Mouse (Mus musculus) intestine, embryonic 15.5 days (tissue): ENCODE measurements around the gene Nmnat3. TPM values are rescaled to one million over a fixed set of nuclear protein-coding genes. Genes with fewer than 3 reads are reported as not detected.
"Not testable (repeated sequence)": the region's sequence is repeated elsewhere in the genome, so short reads cannot be mapped to it uniquely, and the experiment has no call there.

ENCODE experiments used
- ATAC-seq: fragments of 200-750 bp; cut with Nextera tagmentation; 2 replicates; pipeline ENCODE4 v1.8.0; 2017; ENCODE audit warnings: moderate TSS enrichment, moderate library complexity
- H3K27ac ChIP-seq: fragments of 300-500 bp; sonication (generic); 2 replicates; pipeline ENCODE4 v1.5.1; 2015; ENCODE audit warnings: mild to moderate bottlenecking, inconsistent platforms
- H3K27me3 ChIP-seq: fragments of 300-500 bp; sonication (generic); replicated peaks from 2 replicates; pipeline ENCODE4 v1.6.1; 2015; ENCODE audit warnings: inconsistent platforms
- H3K36me3 ChIP-seq: fragments of 300-500 bp; sonication (generic); 2 replicates; pipeline ENCODE4 v1.6.1; 2015; ENCODE audit warnings: inconsistent platforms
- H3K4me1 ChIP-seq: fragments of 300-500 bp; sonication (generic); replicated peaks from 2 replicates; pipeline ENCODE4 v1.6.1; 2015; ENCODE audit warnings: inconsistent platforms
- H3K4me2 ChIP-seq: fragments of 300-500 bp; sonication (generic); replicated peaks from 2 replicates; pipeline ENCODE4 v1.6.1; 2015; ENCODE audit warnings: mild to moderate bottlenecking, inconsistent platforms
- H3K4me3 ChIP-seq: fragments of 300-500 bp; sonication (generic); replicated peaks from 2 replicates; pipeline ENCODE4 v1.5.1; 2015; ENCODE audit warnings: inconsistent platforms
- H3K9ac ChIP-seq: fragments of 300-500 bp; sonication (generic); 2 replicates; pipeline ENCODE4 v1.6.1; 2015; ENCODE audit warnings: inconsistent platforms
- H3K9me3 ChIP-seq: fragments of 300-500 bp; sonication (generic); 2 replicates; pipeline ENCODE4 v1.6.1; 2016; ENCODE audit warnings: inconsistent platforms
- WGBS: fragments of 180-500 bp; shearing (Covaris S2); methylation state at CpG from one replicate; pipeline ENCODE4 v1.1.7; 2015; 5-methylcytosine and 5-hydroxymethylcytosine counted together
- polyA plus RNA-seq: library from polyadenylated mRNA; unstranded; fragments of >200 nt; fragmentation: Nextera tagmentation; extraction: Ambion mirVana; gene quantifications from 2 replicates; pipeline ENCODE4 v1.2.1, GENCODE M21; 2015

The Nmnat3 gene
- polyA plus RNA-seq = 15.1 and 17.4 TPM in 2 replicates

GRCm38 (mm10) chr9:98287135-98287534 lies at the start of gene Nmnat3:
Nmnat3 (plus strand) TSS chr9:98287435.
- not testable (repeated sequence) for H3K4me2 ChIP-seq, H3K27ac ChIP-seq, H3K9me3 ChIP-seq, H3K4me1 ChIP-seq, H3K4me3 ChIP-seq, H3K9ac ChIP-seq, H3K36me3 ChIP-seq, ATAC-seq, H3K27me3 ChIP-seq
- 78% methylated on average over 6 of the region's 6 CpGs for WGBS

DNA sequence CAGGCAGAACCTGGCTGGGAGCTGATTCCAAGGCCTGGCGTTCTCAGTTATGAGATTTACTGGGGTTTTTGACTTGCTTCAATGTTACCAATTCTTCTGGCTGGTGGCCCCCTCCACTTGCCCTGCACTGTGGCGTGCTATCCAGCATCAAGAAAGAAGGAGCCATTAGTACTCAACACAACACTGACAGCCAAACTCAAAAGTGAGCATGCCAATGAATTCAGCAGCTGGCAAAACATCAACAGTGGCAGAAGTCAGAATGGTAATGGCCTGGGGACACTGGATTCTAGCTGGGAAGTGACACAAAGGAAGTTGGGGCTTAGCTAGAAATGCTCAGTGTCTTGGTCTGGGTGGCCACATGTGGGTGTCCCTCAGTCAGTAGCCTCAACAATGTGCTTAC lies 43.8 kb upstream of the Nmnat3 start:
- ATAC-seq = no peak
- H3K4me1 ChIP-seq = no peaks in the 10 kb centered on the region
- no peak overlapping the region for H3K9ac ChIP-seq
- H3K4me2 ChIP-seq = no peak overlapping the region
- H3K27ac ChIP-seq = no peak overlapping the region
- no peaks in the 10 kb centered on the region for H3K36me3 ChIP-seq
- H3K4me3 ChIP-seq = no peak overlapping the region
- WGBS = 81% methylated on average over 2 of the region's 2 CpGs
- no peaks in the 10 kb centered on the region for H3K9me3 ChIP-seq
- H3K27me3 ChIP-seq = no peaks in the 10 kb centered on the region

- ATAC-seq = no peak
- 57% methylated on average over 2 of the region's 2 CpGs for WGBS
- no peak overlapping the region for H3K4me2 ChIP-seq
These were observed 43.0 kb upstream of the Nmnat3 start for GRCm38 (mm10) chr9:98244223-98244622.

DNA sequence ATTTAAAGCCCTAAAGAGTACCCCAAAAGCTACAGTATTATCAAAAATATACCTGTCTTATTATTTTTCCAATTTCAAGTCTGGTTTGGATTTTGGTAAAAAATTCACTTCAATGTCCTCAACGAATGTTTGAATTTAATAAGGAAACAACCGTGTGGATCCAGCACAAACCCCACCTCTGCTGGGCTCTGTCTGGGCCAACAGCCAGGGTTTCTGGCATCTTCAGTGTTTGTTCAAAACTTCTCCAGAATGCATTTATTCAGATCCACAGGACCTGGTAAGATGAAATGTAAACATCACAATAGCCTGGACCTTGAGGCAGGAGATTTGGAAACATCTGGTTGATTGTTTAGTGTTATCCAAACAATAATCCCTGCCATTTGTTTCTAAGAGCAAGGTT lies 42.0 kb upstream of the Nmnat3 start:
- WGBS = 77% methylated on average over 2 of the region's 2 CpGs
- Histone ChIP-seq H3K9me3 (no peaks in the 10 kb centered on the region), H3K4me3 (no peak overlapping the region), H3K9ac (no peak overlapping the region), H3K27me3 (no peaks in the 10 kb centered on the region), H3K27ac (no peak overlapping the region), H3K4me2 (no peak overlapping the region), H3K4me1 (no peaks in the 10 kb centered on the region), H3K36me3 (no peaks in the 10 kb centered on the region)
- ATAC-seq = no peak

More at GRCm38 (mm10) chr9:98244223-98244622, 43.0 kb upstream of the Nmnat3 start:
- Histone ChIP-seq H3K4me3 (no peak overlapping the region), H3K9ac (no peak overlapping the region), H3K4me1 (no peaks in the 10 kb centered on the region), H3K9me3 (no peaks in the 10 kb centered on the region), H3K36me3 (no peaks in the 10 kb centered on the region), H3K27me3 (no peaks in the 10 kb centered on the region), H3K27ac (no peak overlapping the region)

GRCm38 (mm10) chr9:98246351-98246750 lies 40.9 kb upstream of the Nmnat3 start:
- Histone ChIP-seq H3K36me3 (no peaks in the 10 kb centered on the region), H3K4me1 (no peaks in the 10 kb centered on the region), H3K9ac (no peak overlapping the region), H3K27me3 (no peaks in the 10 kb centered on the region), H3K4me2 (no peak overlapping the region), H3K4me3 (no peak overlapping the region), H3K9me3 (no peaks in the 10 kb centered on the region), H3K27ac (no peak overlapping the region)
- WGBS = 68% methylated on average over 1 of the region's 1 CpGs
- ATAC-seq = no peak

DNA sequence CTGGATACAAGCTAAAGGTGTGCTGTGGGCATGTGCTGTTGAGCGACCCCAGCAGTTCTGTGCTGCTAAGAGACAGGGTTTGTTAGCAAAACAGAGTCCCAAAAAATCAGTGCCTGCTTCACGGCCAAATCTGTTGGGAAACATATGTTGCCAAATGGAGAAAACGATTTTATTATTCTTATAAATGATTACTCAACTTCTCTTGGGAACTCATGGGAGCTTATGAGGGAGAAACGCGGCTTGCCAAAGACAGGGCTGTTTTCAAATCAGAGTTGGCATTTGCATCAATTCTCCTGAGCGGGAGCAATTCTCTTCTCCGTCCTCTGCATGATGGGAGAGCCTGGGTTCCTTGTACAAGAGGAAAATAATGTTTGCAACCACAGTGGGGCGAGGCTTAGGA lies 27.0 kb upstream of the Nmnat3 start:
- no peaks in the 10 kb centered on the region for H3K36me3 ChIP-seq

GRCm38 (mm10) chr9:98261461-98262011 lies 25.7 kb upstream of the Nmnat3 start:
- H3K36me3 ChIP-seq = no peaks in the 10 kb centered on the region
- H3K9ac ChIP-seq = no peak overlapping the region
- no peaks in the 10 kb centered on the region for H3K4me1 ChIP-seq
- WGBS = 35% methylated on average over 1 of the region's 1 CpGs
- H3K4me3 ChIP-seq = no peak overlapping the region
- H3K27ac ChIP-seq = no peak overlapping the region
- no peak overlapping the region for H3K4me2 ChIP-seq
- no peaks in the 10 kb centered on the region for H3K27me3 ChIP-seq
- ATAC-seq = peak; percentile 47
- no peaks in the 10 kb centered on the region for H3K9me3 ChIP-seq

More for the DNA sequence above, 27.0 kb upstream of the Nmnat3 start:
- Histone ChIP-seq H3K9ac (no peak overlapping the region), H3K27me3 (no peaks in the 10 kb centered on the region), H3K4me2 (no peak overlapping the region), H3K4me3 (no peak overlapping the region), H3K9me3 (no peaks in the 10 kb centered on the region), H3K4me1 (no peaks in the 10 kb centered on the region), H3K27ac (no peak overlapping the region)
- no peak for ATAC-seq
- WGBS = 79% methylated on average over 8 of the region's 8 CpGs

DNA sequence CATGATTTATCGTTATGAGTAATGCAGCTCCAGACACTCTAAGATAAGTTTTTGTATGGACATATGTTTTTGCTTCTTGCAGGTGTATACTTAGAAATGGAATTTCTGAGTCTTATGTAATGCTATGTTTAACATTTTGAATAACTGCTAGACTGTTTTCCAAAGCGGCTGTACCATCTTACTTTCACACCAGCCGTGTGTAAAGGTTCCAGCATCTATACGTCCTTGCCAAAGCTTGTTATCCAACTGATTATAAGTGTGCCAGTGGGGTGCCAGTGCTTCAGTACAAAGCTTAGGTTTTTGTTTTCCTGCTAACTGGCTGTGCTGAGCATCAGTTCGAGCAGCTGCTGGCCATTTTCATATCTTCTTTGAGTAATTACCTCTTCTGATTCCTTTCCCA lies 22.3 kb upstream of the Nmnat3 start:
- H3K27me3 ChIP-seq = no peaks in the 10 kb centered on the region
- H3K9ac ChIP-seq = no peak overlapping the region
- H3K27ac ChIP-seq = no peak overlapping the region
- H3K4me2 ChIP-seq = no peak overlapping the region
- H3K9me3 ChIP-seq = no peaks in the 10 kb centered on the region
- no peaks in the 10 kb centered on the region for H3K36me3 ChIP-seq
- WGBS = 75% methylated on average over 5 of the region's 5 CpGs
- no peak for ATAC-seq
- H3K4me1 ChIP-seq = no peaks in the 10 kb centered on the region
- no peak overlapping the region for H3K4me3 ChIP-seq

DNA sequence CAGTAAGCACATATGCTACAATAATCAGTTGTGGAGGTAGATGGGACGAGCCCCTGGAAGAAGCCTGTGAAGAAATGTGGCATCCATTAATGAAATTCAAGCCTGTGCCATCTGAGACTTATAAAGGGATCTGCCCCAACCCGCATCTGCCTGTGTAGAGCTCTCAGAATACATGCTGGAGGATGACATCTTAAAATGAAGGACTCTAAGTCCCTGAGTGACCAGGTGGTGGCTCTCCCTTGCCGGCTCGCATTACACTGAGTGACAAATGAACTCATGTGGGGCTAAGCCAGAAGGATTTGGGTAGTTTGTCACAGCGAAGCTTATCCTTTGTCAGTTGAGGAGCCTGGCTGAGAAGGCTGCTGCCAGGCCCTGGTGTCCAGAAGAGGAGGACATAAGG lies 14.5 kb upstream of the Nmnat3 start:
- no peak overlapping the region for H3K4me3 ChIP-seq
- no peaks in the 10 kb centered on the region for H3K27me3 ChIP-seq
- WGBS = 67% methylated on average over 5 of the region's 5 CpGs
- no peak overlapping the region for H3K4me2 ChIP-seq
- no peaks in the 10 kb centered on the region for H3K9me3 ChIP-seq
- no peak for ATAC-seq
- no peaks in the 10 kb centered on the region for H3K4me1 ChIP-seq
- H3K27ac ChIP-seq = no peak overlapping the region
- H3K36me3 ChIP-seq = no peaks in the 10 kb centered on the region
- no peak overlapping the region for H3K9ac ChIP-seq

DNA sequence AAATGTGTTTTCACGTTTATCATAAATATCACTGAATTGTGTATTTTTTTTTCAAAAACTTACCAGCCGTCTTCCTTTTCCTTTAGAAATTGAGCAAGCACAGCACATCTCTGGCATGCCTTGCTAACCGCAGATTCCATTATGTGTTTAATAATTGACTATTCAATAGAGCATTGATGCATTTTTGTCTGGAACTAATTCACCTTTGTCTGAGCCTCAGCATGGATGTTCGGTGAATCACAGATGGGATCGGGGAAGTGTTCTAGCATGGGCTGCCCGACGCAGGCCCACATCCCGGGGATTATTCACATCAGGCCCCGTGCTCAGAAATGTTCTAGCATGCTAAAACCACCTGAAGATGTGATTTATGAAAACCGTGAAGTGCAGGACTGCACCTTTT lies 12.2 kb upstream of the Nmnat3 start:
- no peaks in the 10 kb centered on the region for H3K27me3 ChIP-seq
- no peak overlapping the region for H3K27ac ChIP-seq
- ATAC-seq = no peak
- no peaks in the 10 kb centered on the region for H3K4me1 ChIP-seq
- 78% methylated on average over 10 of the region's 10 CpGs for WGBS
- no peak overlapping the region for H3K4me2 ChIP-seq
- H3K4me3 ChIP-seq = no peak overlapping the region
- H3K9ac ChIP-seq = no peak overlapping the region
- H3K9me3 ChIP-seq = no peaks in the 10 kb centered on the region
- H3K36me3 ChIP-seq = no peaks in the 10 kb centered on the region

GRCm38 (mm10) chr9:98280162-98280561 lies 7.1 kb upstream of the Nmnat3 start:
- H3K9me3 ChIP-seq = no peaks in the 10 kb centered on the region
- H3K9ac ChIP-seq = no peak overlapping the region
- H3K4me3 ChIP-seq = no peak overlapping the region
- no peaks in the 10 kb centered on the region for H3K4me1 ChIP-seq
- H3K4me2 ChIP-seq = no peak overlapping the region
- WGBS = 35% methylated on average over 5 of the region's 5 CpGs
- H3K36me3 ChIP-seq = no peaks in the 10 kb centered on the region
- H3K27ac ChIP-seq = no peak overlapping the region
- peak; percentile 61 for ATAC-seq
- no peaks in the 10 kb centered on the region for H3K27me3 ChIP-seq

- Histone ChIP-seq H3K9ac (no peak overlapping the region), H3K27me3 (no peaks in the 10 kb centered on the region), H3K27ac (no peak overlapping the region), H3K9me3 (no peaks in the 10 kb centered on the region), H3K36me3 (no peaks in the 10 kb centered on the region), H3K4me1 (no peaks in the 10 kb centered on the region), H3K4me2 (no peak overlapping the region), H3K4me3 (no peak overlapping the region)
- 77% methylated on average over 9 of the region's 9 CpGs for WGBS
- ATAC-seq = no peak
These were observed 1.5 kb upstream of the Nmnat3 start for GRCm38 (mm10) chr9:98285606-98286301.

- H3K27me3 ChIP-seq = no peaks in the 10 kb centered on the region
- H3K4me3 ChIP-seq = no peak overlapping the region
- H3K9ac ChIP-seq = no peak overlapping the region
- no peak for ATAC-seq
- H3K4me1 ChIP-seq = no peaks in the 10 kb centered on the region
- no peaks in the 10 kb centered on the region for H3K9me3 ChIP-seq
- H3K36me3 ChIP-seq = no peaks in the 10 kb centered on the region
- H3K27ac ChIP-seq = no peak overlapping the region
- no peak overlapping the region for H3K4me2 ChIP-seq
These were observed 2.4 kb downstream of the Nmnat3 start for GRCm38 (mm10) chr9:98289665-98290064.
